Mouse (Mus musculus): ENCODE measurements at regions not wholly inside any gene's neighbourhood (a gene's known extent, or its start where the extent isn't known, plus 50 kb on each side); places are given as distances from the start of the nearest gene placed in this dataset.
A peak's percentile ranks its signal among the peaks of the same experiment; 100 is the strongest.

DNA sequence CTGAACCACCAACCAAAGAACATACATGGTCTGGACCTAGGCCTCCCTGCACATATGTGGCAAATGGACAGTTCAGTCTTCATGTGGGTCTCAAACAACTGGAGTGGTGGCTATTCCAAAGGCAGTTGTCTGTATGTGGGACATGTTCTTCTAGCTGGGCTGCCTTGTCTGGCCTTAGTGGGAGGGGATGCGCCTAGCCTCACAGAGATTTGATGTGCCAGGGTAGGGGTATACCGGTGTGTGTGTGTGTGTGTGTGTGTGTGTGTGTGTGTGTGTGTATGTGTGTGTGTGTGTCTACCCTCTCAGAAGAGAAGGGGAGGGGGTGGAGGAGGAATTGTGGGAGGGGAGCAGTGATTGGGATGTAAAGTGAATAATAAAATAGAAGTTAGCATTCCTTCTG lies 344.0 kb downstream of the Dhx35 start:
- no peak for DNase-seq (ENCODE audit: low spot score)

DNA sequence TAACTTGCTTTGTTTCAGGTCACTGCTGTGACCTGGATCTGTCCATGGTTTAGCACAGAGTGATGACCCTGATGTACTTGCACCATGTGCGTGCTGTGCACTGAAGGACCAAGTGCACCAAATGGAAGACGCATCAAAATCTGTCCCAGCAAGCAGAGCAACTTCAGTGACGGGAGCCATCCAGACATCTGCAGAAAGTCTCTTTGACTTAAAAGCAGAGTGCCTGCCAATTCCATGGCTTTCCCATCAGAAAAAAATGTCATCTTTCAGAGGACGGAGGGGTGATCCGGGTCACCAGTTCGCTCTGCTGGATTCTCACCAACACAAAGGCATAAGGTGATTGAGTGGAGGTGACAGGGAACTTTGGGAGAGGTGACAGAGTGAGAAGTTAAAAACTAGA lies 351.4 kb downstream of the Dhx35 start:
- no peak for DNase-seq (ENCODE audit: low spot score)

GRCm38 (mm10) chr2:159163985-159164384 lies 369.4 kb downstream of the Dhx35 start:
- DNase-seq (ENCODE audit: low spot score): peak; percentile 78

GRCm38 (mm10) chr2:159168553-159169064 lies 374.0 kb downstream of the Dhx35 start:
- no peak for DNase-seq (ENCODE audit: low spot score)

DNA sequence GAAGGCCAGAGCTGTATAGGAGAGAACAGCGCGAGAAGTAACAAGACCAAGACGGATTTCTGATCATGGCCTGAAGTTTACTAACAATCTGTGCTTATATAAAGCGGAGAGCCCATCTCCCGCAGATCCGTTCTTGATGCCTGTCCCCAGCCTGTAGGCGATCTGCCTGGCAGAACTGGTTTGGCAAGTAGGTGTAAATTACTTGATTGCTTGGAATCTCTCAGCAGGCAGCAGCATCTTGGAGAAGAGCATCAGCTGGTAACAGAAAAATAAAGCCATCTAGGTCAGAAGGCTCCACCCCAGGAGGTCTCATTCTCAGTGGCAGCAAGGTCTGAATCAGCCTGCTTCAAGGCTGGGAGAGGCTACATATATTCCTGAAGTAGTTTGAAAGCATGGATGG lies 401.5 kb downstream of the Dhx35 start:
- DNase-seq (ENCODE audit: low spot score): peak; percentile 12

- DNase-seq (ENCODE audit: low spot score): peak; percentile 34
These were observed 437.7 kb downstream of the Dhx35 start for GRCm38 (mm10) chr2:159232266-159232665.

GRCm38 (mm10) chr2:159235000-159235399 lies 440.4 kb downstream of the Dhx35 start:
- DNase-seq (ENCODE audit: low spot score): no peak

GRCm38 (mm10) chr2:159250065-159250464 lies 455.5 kb downstream of the Dhx35 start:
- no peak for DNase-seq (ENCODE audit: low spot score)

DNA sequence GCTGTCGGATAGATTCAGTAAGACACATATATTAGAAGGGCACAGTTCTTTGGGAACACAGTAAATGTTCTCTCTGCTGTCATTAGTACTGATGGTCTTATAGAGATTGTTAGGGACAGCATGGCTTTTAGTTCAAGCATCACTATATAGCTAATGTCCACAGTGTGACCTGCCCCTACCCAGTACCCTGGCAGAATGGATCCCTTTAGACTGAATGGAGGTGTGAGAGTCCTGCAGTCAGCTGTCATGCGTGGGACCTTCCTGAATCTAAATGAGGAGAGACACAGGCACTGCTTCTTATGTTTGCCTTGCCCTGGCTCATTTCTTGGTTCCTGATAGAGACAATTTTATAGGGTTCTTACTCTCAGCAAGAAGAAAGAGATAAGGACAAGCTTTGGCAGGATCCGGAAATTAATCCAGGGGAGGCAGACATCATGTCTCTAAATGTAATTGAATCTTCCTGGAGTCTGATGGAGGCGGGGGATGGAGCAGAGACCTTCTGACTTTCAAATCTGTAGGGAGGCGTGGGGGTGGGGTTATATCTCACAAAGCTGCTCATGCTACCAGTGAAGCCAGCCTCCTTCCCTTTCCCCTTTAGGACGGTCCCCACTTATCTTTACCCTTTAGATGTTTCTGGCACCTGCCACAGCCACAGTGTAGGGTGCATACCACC lies 456.5 kb downstream of the Dhx35 start:
- DNase-seq (ENCODE audit: low spot score): no peak

DNA sequence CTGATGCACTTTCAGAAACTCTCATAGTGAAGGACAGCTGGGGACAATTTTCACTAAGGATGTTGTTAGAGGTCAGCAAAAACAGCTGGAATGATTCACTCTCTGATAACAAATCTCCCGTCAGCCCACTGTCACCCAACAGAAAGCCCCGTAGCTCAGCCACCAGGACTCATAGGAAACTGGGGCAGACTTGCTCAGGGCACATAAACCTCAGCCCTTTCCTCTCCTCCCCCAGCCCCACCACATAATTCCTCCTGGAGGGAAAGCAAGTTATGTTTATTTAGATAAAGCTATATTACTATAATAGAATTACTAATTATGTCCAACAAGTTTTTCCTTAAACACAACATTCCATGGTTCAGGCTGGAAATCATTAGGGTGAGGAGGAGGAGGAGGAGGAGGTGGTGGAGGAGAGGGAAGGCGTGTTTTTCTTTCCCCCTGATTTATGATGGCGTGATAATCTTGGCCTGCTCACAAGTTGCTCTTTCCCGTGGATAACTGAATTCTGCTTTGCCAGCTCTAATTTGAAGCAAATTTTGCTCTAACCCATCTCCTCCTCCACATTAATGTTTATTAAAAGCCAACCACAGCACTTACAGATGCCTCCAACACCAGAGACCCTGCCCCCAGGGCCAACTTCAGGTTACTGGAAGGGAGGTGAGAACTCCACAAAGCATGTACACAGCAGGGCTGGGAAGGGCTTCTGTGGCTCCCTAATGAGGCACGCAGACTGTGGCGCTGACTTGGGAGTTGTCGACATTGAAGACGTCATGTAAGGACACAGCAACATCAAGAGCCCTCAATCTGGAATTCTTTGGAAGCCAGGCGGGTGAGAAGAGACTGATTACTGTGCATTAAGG lies 475.8 kb downstream of the Dhx35 start:
- DNase-seq (ENCODE audit: low spot score): no peak

- DNase-seq (ENCODE audit: low spot score): no peak
These were observed 484.3 kb downstream of the Dhx35 start for GRCm38 (mm10) chr2:159278896-159279295.

DNA sequence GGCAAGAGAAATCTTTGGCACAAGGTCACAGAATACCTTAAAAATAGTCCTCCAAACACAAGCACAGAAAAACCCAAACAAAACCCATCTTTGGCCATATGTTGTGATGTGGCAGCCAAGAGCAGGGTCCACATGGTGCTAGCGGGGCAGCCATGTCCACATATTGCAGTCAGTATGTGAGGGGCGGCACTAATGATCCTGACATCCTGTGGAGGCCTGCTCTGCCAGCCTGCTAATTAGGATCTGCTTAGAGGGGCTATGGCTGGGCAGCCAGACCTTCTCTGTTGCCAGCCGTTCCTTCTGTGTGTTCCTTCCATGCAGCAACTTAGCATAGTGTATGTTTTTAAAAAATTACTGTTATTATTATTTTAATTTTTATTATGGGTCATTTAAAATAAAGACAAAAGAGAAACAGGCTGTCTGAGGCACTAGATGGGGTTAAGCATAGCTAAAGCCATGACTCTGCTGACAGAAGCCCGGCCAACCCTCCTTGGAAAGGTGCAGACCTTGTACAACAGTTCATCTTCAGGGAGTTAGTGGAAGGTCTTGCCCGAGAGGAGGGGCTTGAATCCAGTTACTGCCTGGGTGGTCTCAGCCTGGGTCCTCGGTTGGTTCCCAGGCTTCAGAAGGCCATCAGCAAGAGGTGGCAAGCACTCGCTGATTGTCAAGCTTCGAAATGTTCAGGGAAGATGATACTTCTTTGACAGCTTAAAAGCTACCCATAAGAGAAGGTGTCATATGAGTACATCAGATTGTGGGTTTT lies 487.1 kb downstream of the Dhx35 start:
- DNase-seq (ENCODE audit: low spot score): no peak

- DNase-seq (ENCODE audit: low spot score): no peak
These were observed 489.5 kb downstream of the Dhx35 start for GRCm38 (mm10) chr2:159284100-159284499.

DNA sequence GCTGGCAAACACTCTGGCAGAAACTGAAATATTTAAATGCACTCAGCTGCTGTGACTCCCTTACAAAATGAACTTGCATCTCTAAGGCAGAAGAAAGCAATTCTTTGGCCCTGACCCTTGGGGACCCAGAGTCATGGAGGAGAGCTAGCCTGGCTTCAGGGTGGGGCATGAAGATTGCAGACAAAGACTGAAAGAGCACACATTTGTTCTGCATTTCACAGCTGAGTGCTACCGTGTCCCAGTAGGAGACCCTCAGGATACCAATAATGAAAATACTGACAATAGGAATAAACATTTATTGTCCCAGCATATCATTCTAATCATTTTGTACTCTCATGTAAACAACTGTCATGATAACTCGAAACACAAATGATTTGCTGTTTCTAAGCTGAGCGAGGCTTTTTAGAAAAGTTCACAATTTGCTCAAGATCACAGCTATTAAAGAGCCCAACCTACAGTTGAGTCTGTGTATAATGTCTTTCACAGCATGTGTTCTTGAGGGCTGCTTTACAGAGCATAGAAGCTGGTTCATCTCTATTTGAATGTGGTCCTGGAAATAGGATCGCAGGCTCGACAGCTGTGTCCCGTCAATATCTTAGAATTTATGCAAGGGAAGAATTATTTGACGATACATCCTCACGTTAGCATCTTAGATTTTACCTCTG lies 490.1 kb downstream of the Dhx35 start:
- DNase-seq (ENCODE audit: low spot score): no peak

DNA sequence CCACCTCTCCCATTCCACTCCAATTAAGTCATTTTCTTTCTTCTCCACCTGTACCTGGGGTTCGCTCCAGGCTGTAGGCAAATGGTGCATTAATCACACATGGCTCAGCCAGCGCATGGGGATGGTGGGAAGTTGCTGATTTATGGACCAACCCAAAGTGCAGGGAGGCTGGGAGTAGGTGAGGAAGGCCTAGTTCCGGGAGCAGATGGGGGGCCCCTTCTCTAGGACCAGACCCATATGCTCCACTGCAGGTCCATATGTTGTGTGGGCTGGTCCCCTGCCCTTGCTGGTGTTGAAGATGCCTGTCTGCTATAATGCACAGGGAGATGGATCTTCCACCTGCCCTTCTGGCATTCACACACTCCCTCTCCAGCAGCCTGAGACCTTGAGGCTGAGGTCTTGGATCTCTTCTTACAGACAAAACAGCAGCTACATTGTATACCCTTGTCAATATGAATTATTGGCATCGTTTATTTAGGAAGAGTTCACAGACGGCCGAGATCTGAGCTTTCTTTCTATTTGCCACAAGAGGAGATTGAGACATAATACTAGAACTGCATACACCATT lies 493.5 kb downstream of the Dhx35 start:
- DNase-seq (ENCODE audit: low spot score): no peak

GRCm38 (mm10) chr2:159290081-159290480 lies 495.5 kb downstream of the Dhx35 start:
- no peak for DNase-seq (ENCODE audit: low spot score)

DNA sequence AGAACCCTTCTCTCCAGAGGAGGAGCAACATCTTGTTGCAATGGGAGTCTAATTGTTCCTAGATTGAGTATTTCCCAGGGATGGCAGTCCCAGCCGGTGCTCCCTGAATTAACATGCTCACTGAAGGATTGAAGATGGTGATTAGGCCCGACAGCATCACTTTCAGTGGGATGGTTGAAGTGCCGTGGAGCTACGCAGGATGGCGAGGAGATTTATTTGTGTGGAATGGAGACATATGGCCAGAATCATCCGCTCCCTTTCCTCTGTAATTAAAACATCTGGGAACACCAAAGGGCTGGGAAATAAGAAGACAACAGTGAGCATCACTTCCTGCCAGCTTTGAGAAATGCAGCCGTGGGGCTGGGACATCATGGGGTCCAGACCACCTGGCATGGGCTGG lies 512.4 kb downstream of the Dhx35 start:
- DNase-seq (ENCODE audit: low spot score): peak; percentile 72

- no peak for DNase-seq (ENCODE audit: low spot score)
These were observed 540.1 kb downstream of the Dhx35 start for GRCm38 (mm10) chr2:159334711-159335110.

- DNase-seq (ENCODE audit: low spot score): no peak
These were observed 542.0 kb downstream of the Dhx35 start for GRCm38 (mm10) chr2:159336646-159337045.

DNA sequence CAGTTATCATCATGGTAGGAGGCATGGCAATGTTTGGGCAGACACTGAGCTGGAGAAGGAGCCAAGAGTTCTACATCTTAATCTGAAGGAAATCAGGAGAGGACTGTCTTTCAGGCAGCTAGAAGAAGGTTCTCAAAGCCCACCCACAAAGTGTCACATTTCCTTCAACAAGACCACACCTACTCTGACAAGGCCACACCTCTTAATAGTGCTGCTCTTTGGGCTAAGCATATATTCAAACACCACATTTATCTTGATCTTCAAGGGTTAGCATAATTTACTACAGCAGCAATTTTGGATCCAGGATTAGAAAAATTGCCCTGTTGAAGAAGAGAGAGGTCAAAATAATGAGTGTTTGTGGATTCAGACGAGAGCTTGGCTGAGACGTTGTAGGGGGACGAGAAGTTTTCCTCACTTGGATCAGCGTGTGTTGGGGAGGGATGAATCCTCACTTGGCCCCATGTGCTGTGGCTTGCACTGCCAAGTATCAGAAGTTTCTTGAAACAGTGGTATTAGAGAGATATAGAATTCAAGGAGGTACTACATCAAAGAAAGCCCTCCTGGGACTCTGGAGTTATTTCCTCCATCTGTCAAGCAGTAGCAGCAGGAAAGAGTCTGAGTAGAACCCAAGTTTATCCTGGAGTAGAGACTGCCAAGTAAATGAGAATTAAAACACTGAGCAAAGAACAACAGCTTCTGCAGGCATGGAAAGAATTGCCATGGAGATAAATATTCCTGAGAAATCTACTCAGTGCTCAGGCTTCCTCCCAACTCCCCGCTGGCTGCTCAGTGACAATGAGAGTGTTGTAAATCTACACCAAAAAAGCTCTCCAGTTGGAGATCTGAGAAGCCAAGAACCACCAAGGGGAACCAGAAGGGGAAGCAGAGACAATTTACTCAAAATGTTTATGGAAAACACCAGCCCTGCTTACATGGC lies 549.3 kb downstream of the Dhx35 start:
- no peak for DNase-seq (ENCODE audit: low spot score)
